Mouse (Mus musculus): ENCODE data around the gene Slc13a4. TPM values are rescaled to one million over a fixed set of nuclear protein-coding genes. Genes with fewer than 3 reads are reported as not detected.

The Slc13a4 gene
- polyA plus RNA-seq, 1 experiment from 2014 or later, result 3.9 TPM

GRCm38 (mm10) chr6:35330834-35331233, 22.9 kb upstream of the Slc13a4 start:
- no peak for ATAC-seq (ENCODE audit: low FRiP score)
- H3K4me2 ChIP-seq, result no peak overlapping the region
- 60% methylated on average over 6 of the region's 6 CpGs for WGBS
- no peak overlapping the region for H3K4me3 ChIP-seq
- no peaks in the 10 kb centered on the region for H3K36me3 ChIP-seq
- H3K9ac ChIP-seq, result no peak overlapping the region
- H3K9me3 ChIP-seq, result no peaks in the 10 kb centered on the region
- H3K27ac ChIP-seq, result no peak overlapping the region
- no peaks in the 10 kb centered on the region for H3K4me1 ChIP-seq (replicated peaks)
- no peaks in the 10 kb centered on the region for H3K27me3 ChIP-seq

GRCm38 (mm10) chr6:35329956-35330355, 22.0 kb upstream of the Slc13a4 start:
- H3K4me2 ChIP-seq, result no peak overlapping the region
- 95% methylated on average over 12 of the region's 12 CpGs for WGBS
- H3K36me3 ChIP-seq, result no peaks in the 10 kb centered on the region
- H3K4me1 ChIP-seq (replicated peaks), result 0 out of 2 replicates have a peak, but pooled peaks cover 1% of the 10 kb centered on the region
- H3K9ac ChIP-seq, result no peak overlapping the region
- H3K4me3 ChIP-seq, result no peak overlapping the region
- no peak for ATAC-seq (ENCODE audit: low FRiP score)
- H3K27me3 ChIP-seq, result no peaks in the 10 kb centered on the region
- no peaks in the 10 kb centered on the region for H3K9me3 ChIP-seq
- H3K27ac ChIP-seq, result no peak overlapping the region

DNA sequence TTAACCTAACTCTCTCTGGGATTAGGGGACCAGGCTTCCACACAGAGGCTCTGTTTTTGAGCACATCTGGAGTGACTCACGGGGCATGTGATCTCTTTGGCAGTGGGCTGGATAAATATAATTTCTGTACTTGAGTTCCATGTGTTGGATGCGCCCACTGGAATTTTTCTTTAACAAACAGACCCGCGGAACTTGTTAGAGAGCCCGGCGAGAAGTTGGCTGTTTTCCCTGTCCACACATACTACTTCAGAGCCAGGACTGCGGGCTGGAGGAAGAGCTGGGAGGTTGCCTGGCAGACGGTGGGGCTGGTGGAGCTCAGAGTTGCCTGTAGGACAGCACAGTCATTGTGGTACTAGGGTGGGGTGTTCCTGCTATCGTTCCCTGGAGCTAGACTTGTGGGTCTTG, 18.2 kb upstream of the Slc13a4 start, which contains the start of gene Fam180a:
Gene Fam180a, minus strand, starts transcription at position 31 of the 405 bp plus-strand sequence.
- no peak within 1 kb of the TSS for H3K27ac ChIP-seq
- H3K9me3 ChIP-seq, result no peaks in the 10 kb centered on the region
- no peak within 1 kb of the TSS for H3K4me2 ChIP-seq
- no peak within 1 kb of the TSS for H3K4me3 ChIP-seq
- no peak within 1 kb of the TSS for H3K9ac ChIP-seq
- H3K36me3 ChIP-seq, result no peaks in the 10 kb centered on the region
- no peaks in the 10 kb centered on the region for H3K27me3 ChIP-seq
- ATAC-seq (ENCODE audit: low FRiP score), result no peak
- 0 out of 2 replicates have a peak, but pooled peaks cover 8% of the 10 kb centered on the region for H3K4me1 ChIP-seq (replicated peaks)
- 86% methylated on average over 9 of the region's 9 CpGs for WGBS

GRCm38 (mm10) chr6:35324306-35324705, 16.4 kb upstream of the Slc13a4 start:
- H3K4me3 ChIP-seq, result no peak overlapping the region
- no peak overlapping the region for H3K27ac ChIP-seq
- no peaks in the 10 kb centered on the region for H3K36me3 ChIP-seq
- ATAC-seq (ENCODE audit: low FRiP score), result no peak
- H3K9ac ChIP-seq, result no peak overlapping the region
- no peaks in the 10 kb centered on the region for H3K27me3 ChIP-seq
- WGBS, result 82% methylated on average over 9 of the region's 9 CpGs
- H3K4me2 ChIP-seq, result no peak overlapping the region
- H3K4me1 ChIP-seq (replicated peaks), result 0 out of 2 replicates have a peak, but pooled peaks cover 8% of the 10 kb centered on the region
- no peaks in the 10 kb centered on the region for H3K9me3 ChIP-seq

DNA sequence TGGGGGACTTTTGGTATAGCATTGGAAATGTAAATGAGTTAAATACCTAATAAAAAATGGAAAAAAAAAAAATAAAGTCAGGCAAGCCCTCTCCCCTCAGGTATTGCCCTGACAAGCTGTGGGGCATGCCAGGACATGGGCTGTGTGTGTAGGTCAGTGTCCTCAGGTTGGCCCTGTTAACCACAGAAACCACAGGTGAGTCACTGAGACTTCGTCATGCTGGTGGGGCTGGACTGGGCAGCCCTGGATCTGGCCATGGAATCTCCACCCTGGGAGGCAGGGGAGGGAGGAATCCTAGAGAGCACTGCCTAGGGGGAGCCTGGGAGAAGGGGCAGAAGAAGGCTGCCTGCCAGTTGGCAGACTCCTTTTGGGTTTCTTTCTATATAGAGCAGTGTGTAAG, 15.1 kb upstream of the Slc13a4 start:
- H3K4me1 ChIP-seq (replicated peaks), result 0 out of 2 replicates have a peak, but pooled peaks cover 8% of the 10 kb centered on the region
- ATAC-seq (ENCODE audit: low FRiP score), result no peak
- H3K4me3 ChIP-seq, result no peak overlapping the region
- H3K9ac ChIP-seq, result no peak overlapping the region
- no peaks in the 10 kb centered on the region for H3K9me3 ChIP-seq
- H3K4me2 ChIP-seq, result no peak overlapping the region
- WGBS, result 88% methylated on average over 1 of the region's 1 CpGs
- H3K27me3 ChIP-seq, result no peaks in the 10 kb centered on the region
- H3K36me3 ChIP-seq, result no peaks in the 10 kb centered on the region
- no peak overlapping the region for H3K27ac ChIP-seq

DNA sequence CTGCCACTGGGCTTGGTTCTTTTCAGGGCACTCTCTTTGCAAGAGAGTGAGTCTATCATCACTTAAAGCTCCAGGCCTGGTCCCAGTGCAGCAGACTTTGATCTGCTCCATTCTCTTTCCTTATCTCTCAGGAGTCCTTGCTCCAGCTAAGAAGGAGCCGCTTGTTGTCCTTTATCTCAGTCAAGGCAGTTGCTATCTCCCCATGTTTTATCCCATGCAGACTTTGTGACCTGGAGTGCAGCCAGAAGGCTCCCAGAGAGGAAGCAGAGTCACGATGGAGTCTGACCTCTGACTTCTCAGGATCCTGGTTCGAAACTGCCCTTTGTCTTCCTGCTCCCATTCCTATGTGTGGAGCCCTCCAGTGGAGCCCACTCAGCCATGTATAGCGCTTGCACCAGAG, 13.2 kb upstream of the Slc13a4 start:
- H3K9me3 ChIP-seq, result no peaks in the 10 kb centered on the region
- H3K36me3 ChIP-seq, result no peaks in the 10 kb centered on the region
- H3K27me3 ChIP-seq, result no peaks in the 10 kb centered on the region
- 0 out of 2 replicates have a peak, but pooled peaks cover 8% of the 10 kb centered on the region for H3K4me1 ChIP-seq (replicated peaks)
- no peak overlapping the region for H3K4me2 ChIP-seq
- no peak for ATAC-seq (ENCODE audit: low FRiP score)
- 81% methylated on average over 4 of the region's 4 CpGs for WGBS
- no peak overlapping the region for H3K9ac ChIP-seq
- no peak overlapping the region for H3K4me3 ChIP-seq
- H3K27ac ChIP-seq, result no peak overlapping the region

DNA sequence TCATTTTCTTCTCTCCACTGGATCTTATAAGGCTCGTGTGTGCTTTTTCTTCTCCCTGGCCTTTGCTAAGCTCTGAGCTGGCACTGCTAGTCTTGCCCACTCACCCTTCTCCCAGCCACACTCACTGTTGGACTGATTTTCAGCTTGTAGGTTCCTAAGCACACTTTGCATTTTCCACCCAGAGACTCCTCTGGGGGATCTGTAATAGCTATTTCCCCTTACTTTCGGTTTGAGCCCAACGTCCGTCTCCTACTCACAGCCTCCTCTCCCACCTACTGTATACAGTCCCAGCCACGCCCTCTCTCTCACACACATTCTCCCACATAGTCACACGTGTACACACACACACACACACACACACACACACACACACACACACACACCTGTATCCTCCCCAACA, 11.9 kb upstream of the Slc13a4 start:
- H3K27me3 ChIP-seq, result no peaks in the 10 kb centered on the region
- no peak overlapping the region for H3K4me2 ChIP-seq
- ATAC-seq (ENCODE audit: low FRiP score), result no peak
- H3K4me3 ChIP-seq, result no peak overlapping the region
- no peak overlapping the region for H3K27ac ChIP-seq
- H3K36me3 ChIP-seq, result no peaks in the 10 kb centered on the region
- no peak overlapping the region for H3K9ac ChIP-seq
- WGBS, result 91% methylated on average over 6 of the region's 6 CpGs
- no peaks in the 10 kb centered on the region for H3K9me3 ChIP-seq
- 0 out of 2 replicates have a peak, but pooled peaks cover 6% of the 10 kb centered on the region for H3K4me1 ChIP-seq (replicated peaks)

DNA sequence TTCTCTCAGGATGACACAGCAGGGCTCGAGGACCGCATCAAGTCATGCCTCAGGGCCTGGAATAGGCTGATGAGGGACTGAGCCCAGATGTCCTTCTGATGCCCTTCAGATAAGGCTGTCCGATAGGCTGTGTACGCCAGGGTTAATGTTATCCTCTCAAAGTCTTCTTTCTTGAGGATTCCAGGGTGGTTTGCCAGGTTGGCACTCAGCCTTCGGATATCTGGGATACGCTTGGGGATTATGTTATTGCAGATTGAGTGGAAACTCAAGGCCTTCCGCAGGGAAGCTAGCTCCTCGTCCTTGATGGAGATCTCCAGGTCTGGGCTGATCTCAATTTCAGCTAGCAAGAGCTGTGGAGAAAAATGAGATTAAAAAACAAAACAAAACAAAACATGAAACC, 5.6 kb upstream of the Slc13a4 start:
- H3K27me3 ChIP-seq, result no peaks in the 10 kb centered on the region
- no peak overlapping the region for H3K27ac ChIP-seq
- no peak for ATAC-seq (ENCODE audit: low FRiP score)
- WGBS, result 95% methylated on average over 8 of the region's 8 CpGs
- no peak overlapping the region for H3K4me2 ChIP-seq
- H3K36me3 ChIP-seq, result no peaks in the 10 kb centered on the region
- H3K4me3 ChIP-seq, result no peak overlapping the region
- no peaks in the 10 kb centered on the region for H3K4me1 ChIP-seq (replicated peaks)
- H3K9ac ChIP-seq, result no peak overlapping the region
- H3K9me3 ChIP-seq, result no peaks in the 10 kb centered on the region

GRCm38 (mm10) chr6:35309406-35309805, 1.5 kb upstream of the Slc13a4 start:
- no peak for ATAC-seq (ENCODE audit: low FRiP score)
- 73% methylated on average over 7 of the region's 7 CpGs for WGBS
- H3K36me3 ChIP-seq, result no peaks in the 10 kb centered on the region
- no peak overlapping the region for H3K4me2 ChIP-seq
- H3K4me1 ChIP-seq (replicated peaks), result peaks cover 4% of the 10 kb centered on the region; the same call in 1 of the 2 replicates
- no peaks in the 10 kb centered on the region for H3K27me3 ChIP-seq
- no peak overlapping the region for H3K27ac ChIP-seq
- H3K9me3 ChIP-seq, result no peaks in the 10 kb centered on the region
- no peak overlapping the region for H3K4me3 ChIP-seq
- no peak overlapping the region for H3K9ac ChIP-seq

GRCm38 (mm10) chr6:35307136-35307535, 795 bp downstream of the Slc13a4 start:
- Histone ChIP-seq H3K4me1 (replicated peaks) (peaks cover 4% of the 10 kb centered on the region; the same call in 1 of the 2 replicates), H3K9ac (no peak overlapping the region), H3K4me2 (no peak overlapping the region), H3K27me3 (no peaks in the 10 kb centered on the region), H3K4me3 (no peak overlapping the region), H3K36me3 (no peaks in the 10 kb centered on the region), H3K9me3 (no peaks in the 10 kb centered on the region), H3K27ac (no peak overlapping the region)
- ATAC-seq (ENCODE audit: low FRiP score), result peak; percentile 43; the same call in 1 of the 2 replicates
- 70% methylated on average over 13 of the region's 13 CpGs for WGBS

DNA sequence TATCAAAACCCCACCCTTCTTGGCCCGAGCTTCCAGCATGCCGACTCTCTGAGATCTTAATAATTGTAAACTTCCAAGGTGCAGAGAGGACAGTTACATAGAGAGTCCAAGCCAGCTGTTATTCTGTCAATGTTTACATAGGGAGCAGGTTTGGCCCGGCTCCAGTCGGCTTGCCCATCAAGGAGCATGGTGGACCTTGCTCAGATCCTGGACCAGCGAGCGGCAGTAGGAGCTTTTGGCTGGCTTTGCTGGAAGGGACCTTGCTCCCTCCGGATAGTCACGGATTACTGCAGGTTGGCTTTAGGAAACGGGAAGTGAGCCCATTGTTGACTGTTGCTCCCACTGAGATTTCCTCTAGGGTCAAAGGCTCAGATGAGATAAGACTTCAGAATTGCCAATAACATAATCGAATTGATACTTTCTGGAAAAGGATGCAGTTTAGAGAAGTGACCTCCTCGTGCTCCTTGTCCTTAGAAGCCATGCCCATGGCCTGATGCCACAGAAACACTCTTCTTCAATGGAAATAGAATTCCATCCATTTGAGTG, 4.5 kb downstream of the Slc13a4 start:
- Histone ChIP-seq H3K27ac (no peak overlapping the region), H3K4me1 (replicated peaks) (peaks cover 4% of the 10 kb centered on the region; the same call in 1 of the 2 replicates), H3K36me3 (no peaks in the 10 kb centered on the region), H3K27me3 (no peaks in the 10 kb centered on the region), H3K4me3 (no peak overlapping the region), H3K9me3 (no peaks in the 10 kb centered on the region), H3K9ac (no peak overlapping the region), H3K4me2 (no peak overlapping the region)
- WGBS, result 80% methylated on average over 11 of the region's 11 CpGs
- ATAC-seq (ENCODE audit: low FRiP score), result no peak

DNA sequence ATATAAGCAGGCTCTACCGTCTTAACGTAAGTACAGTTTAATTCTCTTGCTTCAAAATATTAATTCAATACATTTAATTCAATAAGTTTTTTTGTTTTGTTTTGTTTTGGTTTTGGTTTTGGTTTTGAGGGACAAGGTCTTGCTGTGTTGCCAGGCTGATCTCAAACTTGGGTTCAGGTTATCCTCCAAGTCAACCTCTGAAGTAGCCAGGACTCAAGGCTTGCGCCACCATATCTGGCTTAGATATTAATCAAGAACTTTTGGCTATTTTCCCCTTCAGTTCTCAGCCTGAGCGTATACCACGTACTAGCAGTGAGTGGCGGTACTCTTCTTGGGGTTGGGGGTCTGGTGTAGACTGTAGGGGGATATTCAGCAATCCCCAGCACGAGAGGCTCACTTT, 5.3 kb downstream of the Slc13a4 start:
- no peak overlapping the region for H3K4me3 ChIP-seq
- 97% methylated on average over 7 of the region's 7 CpGs for WGBS
- H3K27ac ChIP-seq, result no peak overlapping the region
- no peaks in the 10 kb centered on the region for H3K36me3 ChIP-seq
- H3K9me3 ChIP-seq, result no peaks in the 10 kb centered on the region
- no peaks in the 10 kb centered on the region for H3K27me3 ChIP-seq
- peaks cover 4% of the 10 kb centered on the region; the same call in 1 of the 2 replicates for H3K4me1 ChIP-seq (replicated peaks)
- no peak overlapping the region for H3K4me2 ChIP-seq
- H3K9ac ChIP-seq, result no peak overlapping the region
- ATAC-seq (ENCODE audit: low FRiP score), result no peak

DNA sequence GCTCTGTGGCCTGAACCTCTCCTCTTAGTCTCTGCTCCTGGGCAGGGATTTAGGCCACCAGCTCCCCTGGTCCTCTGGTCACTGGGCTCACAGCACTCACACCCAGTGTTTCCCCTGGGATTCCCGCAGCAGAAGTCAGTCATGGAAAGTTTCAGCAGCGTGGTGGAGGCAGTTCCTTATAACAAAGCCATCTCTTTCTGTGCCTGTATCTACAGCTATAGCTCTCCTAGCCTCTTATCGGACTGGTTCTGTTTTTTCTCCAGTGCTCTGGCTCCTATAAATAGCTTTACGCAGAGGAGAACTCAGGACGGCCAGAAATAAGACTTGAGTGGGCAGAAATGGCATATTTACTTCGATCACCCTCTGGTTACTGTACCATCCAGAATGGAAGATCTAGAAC, 9.6 kb downstream of the Slc13a4 start:
- 90% methylated on average over 6 of the region's 6 CpGs for WGBS
- no peak for ATAC-seq (ENCODE audit: low FRiP score)
- Histone ChIP-seq H3K36me3 (no peaks in the 10 kb centered on the region), H3K4me2 (no peak overlapping the region), H3K4me3 (no peak overlapping the region), H3K27me3 (no peaks in the 10 kb centered on the region), H3K9ac (no peak overlapping the region; the same call in 1 of the 2 replicates), H3K9me3 (no peaks in the 10 kb centered on the region), H3K4me1 (replicated peaks) (peaks cover 6% of the 10 kb centered on the region), H3K27ac (no peak overlapping the region)

All from hindbrain, embryonic 13.5 days (tissue).